Mouse (Mus musculus) liver, adult 2 months (tissue): ENCODE results near the gene Gm49342. TPM values are rescaled to one million over a fixed set of nuclear protein-coding genes. Genes with fewer than 3 reads are reported as not detected.

Experiments used
- DNase-seq: peaks from one replicate; pipeline ENCODE4 v3.0.0-alpha.2; 2011; ENCODE audit warnings: low read depth, low spot score; ENCODE audit errors: extremely low read depth
- H3K27ac ChIP-seq: fragments of 200-500 bp; replicated peaks from 2 replicates; pipeline ENCODE4 v1.5.1; 2012; ENCODE audit warnings: low read depth, mild to moderate bottlenecking, control low read depth, inconsistent platforms, low read length; ENCODE audit not compliant: insufficient read depth
- H3K27me3 ChIP-seq: fragments of 200-500 bp; 2 replicates; pipeline ENCODE4 v1.6.1; 2012; ENCODE audit warnings: mild to moderate bottlenecking, moderate library complexity, low read length, inconsistent platforms; ENCODE audit not compliant: control insufficient read depth, insufficient read depth
- H3K36me3 ChIP-seq: fragments of 200-500 bp; 2 replicates; pipeline ENCODE4 v1.6.1; 2012; ENCODE audit warnings: low read length, inconsistent platforms; ENCODE audit not compliant: control insufficient read depth, insufficient read depth
- H3K4me1 ChIP-seq: fragments of 200-500 bp; 2 replicates; pipeline ENCODE4 v1.6.1; 2011; ENCODE audit warnings: low read length; ENCODE audit not compliant: control insufficient read depth, insufficient read depth
- H3K4me3 ChIP-seq: fragments of 200-500 bp; 2 replicates; pipeline ENCODE4 v1.5.1; 2011; ENCODE audit warnings: low read depth, mild to moderate bottlenecking, control low read depth, low read length, moderate library complexity; ENCODE audit not compliant: insufficient read depth
- H3K79me2 ChIP-seq: fragments of 200-500 bp; 2 replicates; pipeline ENCODE4 v1.6.1; 2012; ENCODE audit warnings: inconsistent platforms, mild to moderate bottlenecking, low read length, moderate library complexity; ENCODE audit not compliant: control insufficient read depth, insufficient read depth
- H3K9ac ChIP-seq: fragments of 200-500 bp; 2 replicates; pipeline ENCODE4 v1.6.1; 2012; ENCODE audit warnings: low read depth, mild to moderate bottlenecking, control low read depth, inconsistent platforms, low read length
- CTCF ChIP-seq: fragments of 200-500 bp; IDR thresholded peaks from 2 replicates; pipeline ENCODE4 v1.5.1; 2011; ENCODE audit warnings: low read depth, low read length, control low read depth
- POLR2A ChIP-seq: fragments of 200-500 bp; IDR thresholded peaks from 2 replicates; pipeline ENCODE4 v1.6.1; 2011; ENCODE audit warnings: low read length, control low read depth; ENCODE audit not compliant: insufficient read depth; ENCODE audit errors: extremely low read depth
- WGBS: fragments of 180-500 bp; shearing (Covaris S2); methylation state at CpG from one replicate; pipeline ENCODE4 v1.1.7; 2018; 5-methylcytosine and 5-hydroxymethylcytosine counted together
- polyA plus RNA-seq: library from polyadenylated mRNA; depleted of rRNA; stranded (reverse); fragments of >200 nt; gene quantifications from 2 replicates; pipeline ENCODE4 v1.2.3, GENCODE M21; 2012
- total RNA-seq: library from RNA; depleted of rRNA; stranded (reverse); fragments of >200 nt; gene quantifications from 2 replicates; pipeline ENCODE4 v1.2.3, GENCODE M21; 2014

The Gm49342 gene
- total and polyA plus RNA-seq, 2 experiments = 45.7 to 94.7 TPM

DNA sequence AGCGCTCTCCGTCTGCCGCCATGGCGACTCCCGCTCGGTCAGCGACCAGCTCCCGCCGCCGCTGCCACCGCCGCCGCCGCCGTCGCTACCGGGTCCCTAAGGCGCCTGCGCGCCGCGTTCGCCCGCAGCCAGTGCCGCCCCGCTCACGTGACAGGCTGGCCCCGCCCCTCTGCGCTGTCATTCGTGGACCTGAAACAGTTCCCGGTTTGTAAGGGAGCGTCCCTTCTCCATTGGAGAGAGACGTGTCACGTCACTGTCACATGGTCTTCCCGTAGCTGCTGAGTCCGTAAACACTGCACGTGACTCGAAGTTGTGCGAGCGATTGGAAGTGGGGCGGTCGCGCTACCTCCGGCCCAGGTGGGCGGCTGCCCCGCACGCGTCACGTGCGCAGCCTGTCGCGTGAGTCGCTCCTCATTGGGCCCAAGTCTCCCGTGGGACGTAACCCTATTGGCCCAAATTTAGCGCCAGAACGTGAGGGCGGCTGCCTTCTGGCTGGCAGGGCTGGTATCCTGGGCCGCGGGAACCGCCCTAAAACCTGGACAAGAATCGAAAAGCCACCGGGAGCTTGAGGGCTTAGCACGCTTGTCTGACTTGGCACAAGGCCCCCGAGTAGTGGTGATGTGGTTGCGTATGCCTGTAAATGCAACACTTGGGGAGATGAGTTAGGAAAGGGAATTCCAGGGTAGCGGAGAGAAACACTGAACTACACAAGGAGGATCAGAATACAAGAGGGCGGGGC is 13.4 kb upstream of the Gm49342 start, which contains the start of the genes Pip4p1 and Pnp:
TSS of gene Pip4p1 (minus strand) at position 103 of the 739 bp plus-strand sequence.
TSS of gene Pnp (plus strand) at position 329 of the 739 bp plus-strand sequence.
- H3K4me1 ChIP-seq = peaks cover 9% of the 10 kb centered on the region
- TF ChIP-seq CTCF (no peak), POLR2A (peak; percentile 65; the same call in 1 of the 2 replicates)
- H3K9ac ChIP-seq = peak within 1 kb of the TSS; percentile 83
- peaks cover 29% of the 10 kb centered on the region for H3K36me3 ChIP-seq
- H3K27me3 ChIP-seq = no peaks in the 10 kb centered on the region
- under 1% methylated on average over 68 of the region's 68 CpGs for WGBS
- H3K27ac ChIP-seq = peak within 1 kb of the TSS; percentile 80
- peak; percentile 99 for DNase-seq
- peak within 1 kb of the TSS; percentile 68 for H3K4me3 ChIP-seq
- H3K79me2 ChIP-seq = no peaks in the 10 kb centered on the region; the same call in 1 of the 2 replicates

DNA sequence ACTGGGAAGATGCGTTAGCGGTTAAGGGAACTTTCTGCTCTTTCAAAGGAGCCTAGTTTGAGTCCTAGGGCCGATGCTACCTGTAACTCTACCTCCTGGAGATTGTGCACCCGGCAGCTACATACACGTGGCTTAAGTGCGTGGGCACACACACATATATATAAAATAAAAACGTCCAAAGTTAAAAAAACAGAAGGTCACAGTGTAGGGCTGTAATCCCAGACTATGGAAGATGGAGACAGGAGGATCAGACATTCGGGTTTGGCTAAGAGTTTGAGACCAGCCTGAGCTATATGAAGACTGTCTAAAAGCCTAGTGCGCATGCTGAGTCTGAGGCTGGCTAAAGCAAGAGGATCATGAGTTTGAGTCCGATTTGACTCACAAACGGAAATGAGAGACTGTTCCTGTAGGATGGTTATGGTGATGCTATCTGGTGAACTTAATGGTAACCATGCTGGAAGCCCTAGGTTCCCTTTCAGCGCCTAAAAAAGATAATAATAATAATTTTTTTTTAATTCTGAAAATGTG is 12.8 kb upstream of the Gm49342 start:
- Histone ChIP-seq H3K27ac (peak overlapping the region; percentile 53), H3K4me1 (peaks cover 9% of the 10 kb centered on the region), H3K27me3 (no peaks in the 10 kb centered on the region), H3K79me2 (no peaks in the 10 kb centered on the region; the same call in 1 of the 2 replicates), H3K36me3 (peaks cover 28% of the 10 kb centered on the region), H3K4me3 (peak overlapping the region; percentile 49), H3K9ac (peak overlapping the region; percentile 56)
- no peak for DNase-seq
- 16% methylated on average over 12 of the region's 12 CpGs for WGBS
- TF ChIP-seq POLR2A (no peak), CTCF (no peak)

DNA sequence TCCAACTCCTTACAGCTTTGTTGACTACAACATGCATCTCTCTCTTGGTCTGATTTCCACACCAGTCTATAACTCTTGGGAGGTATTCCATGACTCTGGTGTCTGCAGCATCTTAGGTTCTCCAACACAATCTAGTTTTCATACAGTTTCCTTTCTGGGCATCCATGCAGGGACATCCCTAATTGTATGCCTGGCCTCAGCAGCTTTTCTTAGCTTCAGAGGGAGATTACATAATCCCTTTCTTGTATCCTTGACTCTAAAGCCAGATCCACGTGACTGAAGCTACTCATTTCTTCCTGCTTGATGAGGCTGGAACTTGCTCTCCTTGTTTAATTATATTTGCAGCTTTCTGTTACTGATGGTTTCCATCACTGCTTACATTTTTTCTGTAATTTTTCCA is 7.7 kb upstream of the Gm49342 start:
- Histone ChIP-seq H3K27ac (no peak overlapping the region), H3K4me3 (no peak overlapping the region), H3K36me3 (no peaks in the 10 kb centered on the region), H3K79me2 (no peaks in the 10 kb centered on the region), H3K27me3 (no peaks in the 10 kb centered on the region), H3K4me1 (peaks cover under 1% of the 10 kb centered on the region), H3K9ac (no peak overlapping the region)
- WGBS = 74% methylated on average over 1 of the region's 1 CpGs
- TF ChIP-seq POLR2A = no peak
- no peak for TF ChIP-seq CTCF
- no peak for DNase-seq

DNA sequence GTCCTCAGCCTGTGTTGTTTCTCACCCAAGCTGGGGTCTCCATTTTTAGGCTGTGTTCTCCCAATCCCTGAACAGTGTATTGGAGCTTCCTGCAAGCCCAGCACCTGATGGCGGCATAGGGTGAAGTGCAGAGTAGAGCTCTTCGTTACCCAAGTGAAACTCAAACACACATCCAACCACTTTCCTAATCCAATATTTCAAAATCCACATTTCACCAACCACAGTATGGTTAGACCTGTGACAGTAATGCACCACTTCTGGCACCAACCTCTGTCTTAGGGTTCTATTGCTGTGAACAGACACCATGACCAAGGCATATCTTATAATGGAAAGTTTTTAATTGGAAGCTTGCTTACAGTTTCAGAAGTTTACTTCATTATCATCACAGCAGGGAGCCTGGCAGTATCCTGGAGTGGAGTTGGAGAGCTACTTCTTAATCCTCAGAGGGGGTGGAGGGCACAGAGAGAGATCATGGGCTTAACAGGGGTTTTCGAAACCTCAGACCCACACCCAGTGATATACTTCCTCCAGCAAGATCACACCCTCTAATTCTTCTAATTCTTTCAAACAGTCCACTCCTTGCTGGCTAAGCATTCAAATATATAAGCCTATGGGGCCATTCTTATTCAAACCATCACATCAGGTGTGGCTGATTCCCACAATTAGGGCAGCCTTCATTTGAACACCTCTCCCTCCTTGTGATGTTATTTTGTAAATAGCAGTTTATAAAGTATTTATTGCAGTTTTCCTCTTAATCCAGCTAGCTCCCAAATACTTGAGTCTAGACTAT is 6.0 kb upstream of the Gm49342 start:
- no peak for DNase-seq
- Histone ChIP-seq H3K4me1 (no peaks in the 10 kb centered on the region), H3K27me3 (no peaks in the 10 kb centered on the region), H3K36me3 (no peaks in the 10 kb centered on the region), H3K79me2 (no peaks in the 10 kb centered on the region), H3K4me3 (no peak overlapping the region), H3K9ac (no peak overlapping the region), H3K27ac (no peak overlapping the region)
- TF ChIP-seq CTCF = no peak
- no peak for TF ChIP-seq POLR2A
- whole genome bisulfite sequencing = 78% methylated on average over 3 of the region's 3 CpGs

DNA sequence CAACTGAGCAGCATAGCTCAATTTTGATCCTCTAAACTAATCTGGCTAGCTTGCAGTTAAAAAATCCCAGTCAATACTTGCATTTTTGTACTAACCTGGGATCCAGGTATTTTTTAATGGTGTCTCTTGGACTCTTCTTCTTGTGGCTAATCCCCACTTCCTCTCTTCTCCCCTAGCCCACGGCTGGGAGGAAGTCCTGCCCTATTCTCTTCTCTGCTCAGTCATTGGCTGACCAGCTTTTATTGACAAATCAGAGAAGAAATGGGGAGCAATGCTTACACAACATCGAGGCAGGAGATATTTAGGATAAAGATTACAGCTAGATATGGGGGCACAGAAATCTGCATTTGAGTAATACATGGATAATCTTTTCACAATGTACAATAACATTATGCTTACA is 5.4 kb upstream of the Gm49342 start:
- Histone ChIP-seq H3K9ac (no peak overlapping the region), H3K36me3 (no peaks in the 10 kb centered on the region), H3K27ac (no peak overlapping the region), H3K79me2 (no peaks in the 10 kb centered on the region), H3K4me3 (no peak overlapping the region), H3K4me1 (no peaks in the 10 kb centered on the region), H3K27me3 (no peaks in the 10 kb centered on the region)
- TF ChIP-seq POLR2A = no peak
- no peak for TF ChIP-seq CTCF
- 25% methylated on average over 2 of the region's 2 CpGs for WGBS
- DNase-seq = no peak
